Mouse (Mus musculus) stomach, embryonic 16.5 days (tissue): ENCODE data around the gene Casc3. TPM values are rescaled to one million over a fixed set of nuclear protein-coding genes. Genes with fewer than 3 reads are reported as not detected.

Source experiments
- polyA plus RNA-seq: library from polyadenylated mRNA; unstranded; fragments of >200 nt; fragmentation: Nextera tagmentation; extraction: Ambion mirVana; gene quantifications from 2 replicates; pipeline ENCODE4 v1.2.1, GENCODE M21; 2015

Casc3 gene
- polyA plus RNA-seq, 1 experiment from 2014 or later = 26.3 TPM

Other genes with a start within 250 kb of the Casc3 start
- gene Ormdl3, start 217.5 kb upstream of the Casc3 start, polyA plus RNA-seq = 56.8 and 61.0 TPM in 2 replicates
- gene Lrrc3c, start 206.6 kb upstream of the Casc3 start, polyA plus RNA-seq = not detected in 2 replicates
- 0.39 and 1.6 TPM in 2 replicates for gene Gm12355, start 179.2 kb upstream of the Casc3 start, polyA plus RNA-seq
- gene Gsdma3, start 178.5 kb upstream of the Casc3 start, polyA plus RNA-seq = not detected in 2 replicates
- gene Gsdma2, start 158.1 kb upstream of the Casc3 start, polyA plus RNA-seq = 0.45 and 0.87 TPM in 2 replicates
- gene Gsdma, start 140.6 kb upstream of the Casc3 start, polyA plus RNA-seq = 3.7 and 8.3 TPM in 2 replicates
- gene Psmd3, start 122.4 kb upstream of the Casc3 start, polyA plus RNA-seq = 147 and 157 TPM in 2 replicates
- not detected in 2 replicates for gene Csf3, start 103.6 kb upstream of the Casc3 start, polyA plus RNA-seq
- gene Med24, start 75.5 kb upstream of the Casc3 start, polyA plus RNA-seq = 42.2 and 44.2 TPM in 2 replicates
- gene Thra, start 64.3 kb upstream of the Casc3 start, polyA plus RNA-seq = 32.9 and 37.8 TPM in 2 replicates
- gene Nr1d1, start 29.6 kb upstream of the Casc3 start, polyA plus RNA-seq = 2.6 and 4.1 TPM in 2 replicates
- gene Msl1, start 9.4 kb upstream of the Casc3 start, polyA plus RNA-seq = 18.0 and 18.4 TPM in 2 replicates
- 6.5 and 7.8 TPM in 2 replicates for gene Rapgefl1, start 31.9 kb downstream of the Casc3 start, polyA plus RNA-seq
- gene Wipf2, start 58.7 kb downstream of the Casc3 start, polyA plus RNA-seq = 5.0 and 5.3 TPM in 2 replicates
- 26.9 and 28.1 TPM in 2 replicates for gene Cdc6, start 102.9 kb downstream of the Casc3 start, polyA plus RNA-seq
- gene Rara, start 122.9 kb downstream of the Casc3 start, polyA plus RNA-seq = 28.8 and 30.1 TPM in 2 replicates
- 0.44 TPM in 1 of 2 replicates, not detected in the other for gene Gjd3, start 178.1 kb downstream of the Casc3 start, polyA plus RNA-seq
- 186 and 188 TPM in 2 replicates for gene Top2a, start 219.3 kb downstream of the Casc3 start, polyA plus RNA-seq
- gene Igfbp4, start 236.3 kb downstream of the Casc3 start, polyA plus RNA-seq = 411 and 440 TPM in 2 replicates